Mouse (Mus musculus) heart, embryonic 13.5 days (tissue): ENCODE data around the gene Rbms3. TPM values are rescaled to one million over a fixed set of nuclear protein-coding genes. Genes with fewer than 3 reads are reported as not detected.

ENCODE experiments used
- ATAC-seq: fragments of 200-750 bp; cut with Nextera tagmentation; 2 replicates; pipeline ENCODE4 v1.8.0; 2017; ENCODE audit warnings: moderate TSS enrichment; ENCODE audit not compliant: insufficient number of reproducible peaks, low FRiP score, low TSS enrichment; ENCODE audit errors: extremely low read depth
- H3K27ac ChIP-seq: fragments of 300-500 bp; sonication (generic); replicated peaks from 2 replicates; pipeline ENCODE4 v1.5.1; 2015; ENCODE audit warnings: moderate library complexity, mild to moderate bottlenecking, inconsistent platforms
- H3K27me3 ChIP-seq: fragments of 300-500 bp; sonication (generic); replicated peaks from 2 replicates; pipeline ENCODE4 v1.6.1; 2015; ENCODE audit warnings: mild to moderate bottlenecking, inconsistent platforms
- H3K36me3 ChIP-seq: fragments of 300-500 bp; sonication (generic); 2 replicates; pipeline ENCODE4 v1.6.1; 2015; ENCODE audit warnings: mild to moderate bottlenecking, inconsistent platforms
- H3K4me1 ChIP-seq: fragments of 300-500 bp; sonication (generic); 2 replicates; pipeline ENCODE4 v1.6.1; 2015; ENCODE audit warnings: inconsistent platforms
- H3K4me2 ChIP-seq: fragments of 300-500 bp; sonication (generic); 2 replicates; pipeline ENCODE4 v1.6.1; 2015; ENCODE audit warnings: inconsistent platforms, mild to moderate bottlenecking, moderate library complexity
- H3K4me3 ChIP-seq: fragments of 300-500 bp; sonication (generic); 2 replicates; pipeline ENCODE4 v1.5.1; 2015; ENCODE audit warnings: moderate library complexity, mild to moderate bottlenecking, inconsistent platforms
- H3K9ac ChIP-seq: fragments of 300-500 bp; sonication (generic); 2 replicates; pipeline ENCODE4 v1.6.1; 2015; ENCODE audit warnings: inconsistent platforms, mild to moderate bottlenecking, moderate library complexity
- H3K9me3 ChIP-seq: fragments of 300-500 bp; sonication (generic); 2 replicates; pipeline ENCODE4 v1.6.1; 2016; ENCODE audit warnings: inconsistent platforms
- WGBS: fragments of 180-500 bp; shearing (Covaris S2); methylation state at CpG from one replicate; pipeline ENCODE4 v1.1.7; 2015; ENCODE audit warnings: mixed read lengths; 5-methylcytosine and 5-hydroxymethylcytosine counted together
- polyA plus RNA-seq: library from polyadenylated mRNA; unstranded; fragments of >200 nt; fragmentation: Nextera tagmentation; extraction: Ambion mirVana; gene quantifications from 2 replicates; pipeline ENCODE4 v1.2.1, GENCODE M21; 2015

Rbms3 gene
- polyA plus RNA-seq: 33.1 and 36.0 TPM in 2 replicates

GRCm38 (mm10) chr9:117629771-117630170 lies at the start of gene Rbms3:
Gene Rbms3, minus strand, starts transcription at chr9:117629913.
- no peak within 1 kb of the TSS for H3K27ac ChIP-seq

DNA sequence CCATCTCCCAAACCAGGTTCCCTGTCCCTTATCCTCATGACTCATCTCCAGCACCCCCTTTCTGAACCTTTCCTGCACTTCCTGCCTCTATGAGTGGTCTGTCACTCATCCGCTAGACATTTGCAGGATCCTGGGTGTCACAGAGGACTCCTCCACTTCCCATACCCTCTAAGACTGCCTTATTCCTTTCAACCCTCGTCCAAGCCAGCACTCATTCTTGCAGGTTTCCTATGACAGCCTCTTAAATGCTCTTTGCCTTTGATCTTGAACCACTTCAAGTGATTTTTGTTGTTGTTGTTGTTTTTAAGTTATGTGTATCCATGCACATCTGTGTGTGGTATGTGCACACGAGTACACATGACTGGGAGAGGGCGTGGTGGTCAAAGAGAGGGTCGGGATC lies 43.6 kb upstream of the Rbms3 start:
- H3K27ac ChIP-seq: no peak overlapping the region
- H3K9ac ChIP-seq: no peak overlapping the region
- peaks cover 11% of the 10 kb centered on the region for H3K4me1 ChIP-seq
- no peaks in the 10 kb centered on the region for H3K9me3 ChIP-seq
- H3K4me3 ChIP-seq: no peak overlapping the region
- WGBS: 62% methylated on average over 5 of the region's 5 CpGs
- no peak overlapping the region for H3K4me2 ChIP-seq
- H3K27me3 ChIP-seq: no peaks in the 10 kb centered on the region
- ATAC-seq: no peak
- no peaks in the 10 kb centered on the region for H3K36me3 ChIP-seq

More at GRCm38 (mm10) chr9:117629771-117630170, at the start of gene Rbms3:
- H3K4me3 ChIP-seq: no peak within 1 kb of the TSS
- H3K4me2 ChIP-seq: no peak within 1 kb of the TSS
- H3K4me1 ChIP-seq: no peaks in the 10 kb centered on the region
- WGBS: 68% methylated on average over 9 of the region's 9 CpGs
- H3K27me3 ChIP-seq: no peaks in the 10 kb centered on the region
- H3K36me3 ChIP-seq: no peaks in the 10 kb centered on the region
- H3K9me3 ChIP-seq: 0 out of 2 replicates have a peak, but pooled peaks cover 3% of the 10 kb centered on the region
- ATAC-seq: no peak
- H3K9ac ChIP-seq: no peak within 1 kb of the TSS

DNA sequence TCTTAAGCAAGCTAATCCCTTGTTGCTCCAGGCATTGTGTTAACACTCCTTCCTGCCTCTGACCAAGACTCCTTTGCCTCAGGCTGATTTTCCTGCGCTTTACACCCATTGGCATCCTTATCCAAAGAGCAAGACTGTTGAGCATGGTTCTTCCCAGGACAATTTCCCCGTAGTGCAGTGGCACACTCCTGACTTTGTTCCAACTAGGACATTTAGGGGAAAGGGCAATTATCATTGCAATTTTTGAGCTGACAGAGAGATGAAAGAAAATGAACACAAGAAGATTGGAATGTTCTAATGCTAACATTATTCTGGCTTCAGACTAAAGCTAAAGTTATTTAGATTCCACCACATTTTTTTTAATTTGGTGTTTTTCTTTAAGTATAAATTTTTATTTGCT lies 24.9 kb upstream of the Rbms3 start:
- H3K4me2 ChIP-seq: no peak overlapping the region
- 66% methylated on average over 2 of the region's 2 CpGs for WGBS
- no peak overlapping the region for H3K27ac ChIP-seq
- H3K9ac ChIP-seq: no peak overlapping the region
- H3K4me1 ChIP-seq: no peaks in the 10 kb centered on the region
- no peaks in the 10 kb centered on the region for H3K27me3 ChIP-seq
- no peak for ATAC-seq
- H3K9me3 ChIP-seq: no peaks in the 10 kb centered on the region
- no peak overlapping the region for H3K4me3 ChIP-seq
- no peaks in the 10 kb centered on the region for H3K36me3 ChIP-seq

DNA sequence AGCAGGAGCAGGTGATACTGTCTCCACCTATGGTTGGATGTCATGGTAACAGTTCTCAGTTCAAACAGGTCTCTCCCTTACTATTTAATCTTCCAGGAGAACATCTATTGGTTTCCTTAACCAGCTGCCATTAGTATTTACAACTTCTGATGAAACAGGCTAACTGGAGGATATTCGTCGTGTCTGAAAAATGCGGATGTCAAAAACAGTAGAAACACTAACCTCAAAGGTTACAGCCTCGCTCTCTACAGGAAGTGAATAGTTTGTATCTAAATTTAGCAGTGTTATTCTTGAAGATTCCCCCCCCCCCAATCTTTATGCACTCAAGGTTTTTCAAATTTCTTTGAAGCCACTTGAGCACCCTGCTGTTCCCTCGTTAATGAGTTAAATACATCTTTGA lies 23.9 kb upstream of the Rbms3 start:
- ATAC-seq: no peak
- Histone ChIP-seq H3K9ac (no peak overlapping the region), H3K4me3 (no peak overlapping the region), H3K27me3 (no peaks in the 10 kb centered on the region), H3K4me2 (no peak overlapping the region), H3K36me3 (no peaks in the 10 kb centered on the region), H3K4me1 (no peaks in the 10 kb centered on the region), H3K9me3 (no peaks in the 10 kb centered on the region), H3K27ac (no peak overlapping the region)
- WGBS: 49% methylated on average over 5 of the region's 5 CpGs

DNA sequence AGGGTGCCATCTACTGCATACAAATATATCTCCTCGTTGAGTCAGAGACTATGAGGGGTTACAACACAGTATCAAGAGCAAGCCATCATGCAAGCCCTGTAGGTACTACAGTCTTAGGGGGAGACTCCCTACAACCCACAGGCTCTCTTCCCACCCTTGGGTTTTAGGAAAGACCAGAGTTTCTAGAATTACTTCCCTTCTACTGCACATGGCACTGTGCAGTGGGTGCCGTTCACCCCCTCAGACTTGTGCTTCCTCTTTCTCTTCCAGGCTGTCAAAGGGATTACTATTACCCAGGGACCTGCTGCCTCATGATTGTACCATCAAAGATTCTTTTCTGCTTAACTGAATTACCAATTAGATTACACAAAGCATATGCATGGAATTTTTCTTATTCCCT lies 16.4 kb upstream of the Rbms3 start:
- no peak overlapping the region for H3K4me2 ChIP-seq
- no peak overlapping the region for H3K4me3 ChIP-seq
- ATAC-seq: no peak
- no peaks in the 10 kb centered on the region for H3K9me3 ChIP-seq
- no peak overlapping the region for H3K9ac ChIP-seq
- no peaks in the 10 kb centered on the region for H3K36me3 ChIP-seq
- H3K27me3 ChIP-seq: 0 out of 2 replicates have a peak, but pooled peaks cover 4% of the 10 kb centered on the region
- no peak overlapping the region for H3K27ac ChIP-seq
- 77% methylated on average over 2 of the region's 2 CpGs for WGBS
- no peaks in the 10 kb centered on the region for H3K4me1 ChIP-seq

DNA sequence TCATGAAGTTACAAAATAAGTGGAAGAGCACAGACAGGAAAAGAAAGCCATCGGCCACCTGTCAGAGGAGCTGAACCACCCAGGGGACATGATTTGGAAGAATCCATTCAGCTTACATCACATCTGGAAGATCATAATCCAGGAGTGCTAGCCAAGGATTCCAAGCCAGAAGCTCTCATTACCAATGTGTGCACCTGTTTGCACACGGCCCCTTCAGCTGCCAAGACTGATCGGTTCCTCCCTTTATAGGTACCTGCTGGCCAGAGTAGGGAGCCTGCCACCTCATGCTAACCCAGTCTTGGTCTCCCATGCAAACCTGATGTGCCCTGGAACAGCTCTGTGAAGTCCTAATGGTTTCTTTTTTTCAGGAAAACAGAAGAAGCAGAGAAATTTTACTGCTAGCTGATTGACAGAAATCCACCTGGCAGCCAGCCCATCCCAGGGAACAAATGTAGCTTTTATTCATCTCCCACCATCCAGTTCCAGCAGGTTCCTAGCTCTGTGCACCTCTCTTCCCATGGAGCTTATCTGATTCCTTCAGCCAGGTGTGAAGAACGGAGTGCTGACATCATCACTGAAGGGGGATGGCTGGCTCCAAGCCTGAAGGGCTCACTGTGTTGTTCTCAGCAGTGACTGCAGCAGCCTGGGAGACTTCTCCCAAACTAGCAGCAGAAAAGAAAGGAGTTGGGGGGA lies 11.5 kb upstream of the Rbms3 start:
- Histone ChIP-seq H3K27me3 (0 out of 2 replicates have a peak, but pooled peaks cover 13% of the 10 kb centered on the region), H3K36me3 (no peaks in the 10 kb centered on the region), H3K27ac (no peak overlapping the region), H3K9ac (no peak overlapping the region), H3K4me1 (peaks cover 12% of the 10 kb centered on the region), H3K4me2 (no peak overlapping the region), H3K9me3 (no peaks in the 10 kb centered on the region), H3K4me3 (no peak overlapping the region)
- no peak for ATAC-seq
- WGBS: 70% methylated on average over 4 of the region's 4 CpGs

- no peaks in the 10 kb centered on the region for H3K9me3 ChIP-seq
- ATAC-seq: no peak
These were observed 9.0 kb upstream of the Rbms3 start for GRCm38 (mm10) chr9:117638623-117639185.

DNA sequence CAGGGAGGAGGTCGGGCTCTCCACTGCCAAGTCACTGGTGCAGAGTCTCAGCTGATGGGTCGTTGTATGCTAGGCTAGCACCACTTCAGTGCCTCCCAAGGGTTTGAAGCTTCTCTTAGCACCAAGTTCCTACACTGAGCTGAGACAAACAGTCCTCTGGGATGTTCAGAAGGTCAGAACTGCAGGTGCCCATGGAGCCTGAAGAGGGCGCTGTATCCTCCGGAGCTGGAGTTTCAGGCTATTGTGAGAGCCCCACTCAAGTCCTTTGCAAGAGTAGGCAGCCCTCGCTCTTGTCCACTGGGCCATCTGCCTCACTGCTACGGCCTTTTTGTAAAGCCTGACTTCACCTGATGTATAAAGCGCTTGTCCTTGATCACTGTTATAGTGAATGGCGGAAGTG lies 6.8 kb upstream of the Rbms3 start:
- H3K9me3 ChIP-seq: 0 out of 2 replicates have a peak, but pooled peaks cover 3% of the 10 kb centered on the region
- 0 out of 2 replicates have a peak, but pooled peaks cover 8% of the 10 kb centered on the region for H3K27me3 ChIP-seq
- H3K4me1 ChIP-seq: peaks cover 12% of the 10 kb centered on the region
- no peak overlapping the region for H3K27ac ChIP-seq
- no peaks in the 10 kb centered on the region for H3K36me3 ChIP-seq
- H3K9ac ChIP-seq: no peak overlapping the region
- H3K4me2 ChIP-seq: no peak overlapping the region
- 71% methylated on average over 8 of the region's 8 CpGs for WGBS
- no peak overlapping the region for H3K4me3 ChIP-seq
- no peak for ATAC-seq

More at GRCm38 (mm10) chr9:117638623-117639185, 9.0 kb upstream of the Rbms3 start:
- Histone ChIP-seq H3K4me1 (peaks cover 12% of the 10 kb centered on the region), H3K9ac (no peak overlapping the region), H3K27ac (no peak overlapping the region), H3K36me3 (no peaks in the 10 kb centered on the region), H3K27me3 (0 out of 2 replicates have a peak, but pooled peaks cover 8% of the 10 kb centered on the region), H3K4me2 (no peak overlapping the region), H3K4me3 (no peak overlapping the region)
- 73% methylated on average over 5 of the region's 5 CpGs for WGBS

- Histone ChIP-seq H3K27ac (no peak overlapping the region), H3K9me3 (peaks cover 10% of the 10 kb centered on the region; the same call in 1 of the 2 replicates), H3K4me3 (no peak overlapping the region), H3K27me3 (no peaks in the 10 kb centered on the region), H3K4me1 (no peaks in the 10 kb centered on the region), H3K9ac (no peak overlapping the region), H3K4me2 (no peak overlapping the region), H3K36me3 (no peaks in the 10 kb centered on the region)
- ATAC-seq: no peak
These were observed 2.5 kb downstream of the Rbms3 start for GRCm38 (mm10) chr9:117627173-117627572.

DNA sequence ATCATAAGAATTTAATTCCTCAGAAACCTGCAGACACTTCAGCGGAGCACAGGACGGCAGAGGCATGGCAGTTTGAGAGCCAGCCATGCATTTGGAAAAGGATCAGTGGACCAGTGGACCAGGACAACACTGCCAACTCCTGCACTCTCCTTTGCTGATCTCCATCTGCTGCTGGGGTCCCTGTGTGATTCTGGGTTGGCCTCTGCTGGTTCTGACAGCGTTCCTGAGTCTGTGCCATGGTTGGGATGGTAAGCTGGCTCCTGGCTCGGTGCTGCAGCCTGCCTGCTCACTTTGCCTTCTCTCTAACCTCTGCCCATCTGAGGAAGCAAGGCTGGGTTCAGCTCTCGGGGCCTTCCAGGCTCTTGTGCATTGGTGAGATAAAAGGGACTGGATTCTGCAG lies 28.9 kb downstream of the Rbms3 start:
- Histone ChIP-seq H3K27ac (no peak overlapping the region), H3K27me3 (no peaks in the 10 kb centered on the region), H3K9me3 (no peaks in the 10 kb centered on the region), H3K4me2 (no peak overlapping the region), H3K9ac (no peak overlapping the region), H3K36me3 (no peaks in the 10 kb centered on the region), H3K4me1 (no peaks in the 10 kb centered on the region), H3K4me3 (no peak overlapping the region)
- no peak for ATAC-seq
- 63% methylated on average over 5 of the region's 5 CpGs for WGBS

GRCm38 (mm10) chr9:117599341-117599740 lies 30.4 kb downstream of the Rbms3 start:
- H3K9me3 ChIP-seq: no peaks in the 10 kb centered on the region
- 69% methylated on average over 9 of the region's 9 CpGs for WGBS
- H3K4me1 ChIP-seq: no peaks in the 10 kb centered on the region
- no peak for ATAC-seq
- H3K4me3 ChIP-seq: no peak overlapping the region
- H3K9ac ChIP-seq: no peak overlapping the region
- no peak overlapping the region for H3K4me2 ChIP-seq
- no peaks in the 10 kb centered on the region for H3K27me3 ChIP-seq
- no peak overlapping the region for H3K27ac ChIP-seq
- no peaks in the 10 kb centered on the region for H3K36me3 ChIP-seq

DNA sequence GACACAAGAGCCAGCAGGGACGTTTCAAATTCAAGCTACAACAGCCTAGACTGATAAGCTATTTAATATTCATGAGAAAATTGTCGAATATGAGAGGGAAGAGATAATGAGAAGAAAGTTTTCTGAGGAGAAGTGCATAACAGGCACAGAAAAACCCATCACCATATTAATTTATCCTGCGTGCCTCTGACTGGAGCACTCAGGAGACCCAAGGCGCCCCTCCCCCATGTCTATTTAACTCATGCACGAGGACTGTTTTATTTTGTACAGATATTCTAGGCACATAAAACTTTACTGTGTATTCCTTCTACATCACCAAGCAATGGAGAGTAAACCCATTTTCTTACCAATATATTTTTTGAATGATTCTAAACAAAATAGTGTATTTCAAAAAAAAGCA lies 33.6 kb downstream of the Rbms3 start:
- ATAC-seq: no peak
- Histone ChIP-seq H3K36me3 (no peaks in the 10 kb centered on the region), H3K4me2 (no peak overlapping the region), H3K9me3 (no peaks in the 10 kb centered on the region), H3K27ac (no peak overlapping the region), H3K27me3 (no peaks in the 10 kb centered on the region), H3K4me1 (no peaks in the 10 kb centered on the region), H3K4me3 (no peak overlapping the region), H3K9ac (no peak overlapping the region)
- 56% methylated on average over 5 of the region's 5 CpGs for WGBS
